ENCODE assay signal across 9 mouse cellular contexts in the genomic region with DNA sequence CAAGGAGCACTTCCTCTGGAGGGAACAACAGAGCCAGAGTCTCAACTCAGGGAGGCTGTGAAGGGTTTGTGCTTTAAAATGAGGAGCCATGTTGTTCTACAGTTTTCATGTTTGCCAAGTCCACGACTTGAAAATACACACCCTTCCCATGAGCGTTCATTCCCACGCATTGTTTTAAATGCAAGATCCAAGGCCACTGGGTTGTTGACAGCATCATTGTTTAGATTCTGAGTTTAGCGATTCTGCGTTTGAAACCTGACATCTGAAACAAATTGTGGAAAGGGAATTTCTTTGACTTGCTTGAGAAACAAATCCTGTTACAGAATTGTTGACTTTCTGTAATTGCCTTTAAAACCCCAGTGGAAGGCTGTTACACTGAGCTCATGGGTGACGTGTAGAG.
A peak's percentile ranks its signal among the peaks of the same experiment; 100 is the strongest.
DNase-seq lines count a peak whose midpoint lies in the region; ATAC-seq and TF ChIP-seq lines count a peak whose summit lies in the region.
"Had no signal": no experiment of that assay in that cellular context is flagged by ENCODE, and none has a peak within 500 bp of the region (broad histone marks: within the 10 kb centered on the region; RNA-seq: fewer than 3 reads in every experiment).

No protein-coding gene starts in this region.

- no peak; the same call in 1 of the 2 replicates for ATAC-seq in lung, embryonic 16.5 days (ENCODE audit: low read depth)
- ATAC-seq in forebrain, postnatal 0 days = no peak; the same call in 1 of the 2 replicates
- no peak for ATAC-seq in limb, embryonic 13.5 days (ENCODE audit: low FRiP score, low read depth)

- H3K27ac ChIP-seq in lung, embryonic 16.5 days (ENCODE audit: low read length) = peak overlapping the region; percentile 88
- peak overlapping the region; percentile 73 for H3K27ac ChIP-seq in forebrain, postnatal 0 days (ENCODE audit: low read depth, low read length)
- peak overlapping the region; percentile 97 for H3K27ac ChIP-seq in limb, embryonic 13.5 days

- H3K9me3 ChIP-seq in lung, embryonic 16.5 days (ENCODE audit: control insufficient read depth, low read length) = no peaks in the 10 kb centered on the region
- no peaks in the 10 kb centered on the region for H3K9me3 ChIP-seq in forebrain, postnatal 0 days (ENCODE audit: low read length)
- no peaks in the 10 kb centered on the region for H3K9me3 ChIP-seq in limb, embryonic 13.5 days

- DNase-seq in lung, adult 18-20 months = no peak
- peak; percentile 39 for DNase-seq in forebrain, postnatal 0 days
- no peak for DNase-seq in natural killer cell, adult 2 months (ENCODE audit: low spot score in 2 of 2)
- no peak for DNase-seq in spleen, postnatal 4 days (ENCODE audit: low spot score in 2 of 2)
- no peak for DNase-seq in thymus, postnatal 36 days
- DNase-seq: adrenal gland, adult 2 months; thymus, postnatal 4 days had no signal

- 31% methylated on average over 6 of the region's 6 CpGs for WGBS in lung, embryonic 16.5 days
- 19% methylated on average over 6 of the region's 6 CpGs for WGBS in forebrain, postnatal 0 days
- 38% methylated on average over 6 of the region's 6 CpGs for WGBS in limb, embryonic 13.5 days

- TF ChIP-seq CTCF in forebrain, postnatal 0 days (IDR thresholded peaks at IDR 0.05; ENCODE audit: low read depth) = no peak

- H3K4me1 ChIP-seq in lung, embryonic 16.5 days (replicated peaks; ENCODE audit: control insufficient read depth, insufficient read depth, low read length) = peaks cover 15% of the 10 kb centered on the region
- peaks cover 9% of the 10 kb centered on the region for H3K4me1 ChIP-seq in forebrain, postnatal 0 days (ENCODE audit: insufficient read depth)
- peaks cover 50% of the 10 kb centered on the region for H3K4me1 ChIP-seq in limb, embryonic 13.5 days

- H3K4me2 ChIP-seq in lung, embryonic 16.5 days (ENCODE audit: low read depth, low read length) = no peak overlapping the region
- no peak overlapping the region for H3K4me2 ChIP-seq in forebrain, postnatal 0 days (ENCODE audit: low read depth)
- peak overlapping the region; percentile 55 for H3K4me2 ChIP-seq in limb, embryonic 13.5 days (replicated peaks)

- no peak overlapping the region for H3K9ac ChIP-seq in lung, embryonic 16.5 days (ENCODE audit: low read length)
- H3K9ac ChIP-seq in forebrain, postnatal 0 days = no peak overlapping the region
- H3K9ac ChIP-seq in limb, embryonic 13.5 days = no peak overlapping the region; the same call in 1 of the 2 replicates

- H3K4me3 ChIP-seq in lung, embryonic 16.5 days (ENCODE audit: low read length) = no peak overlapping the region
- H3K4me3 ChIP-seq in forebrain, postnatal 0 days (ENCODE audit: low read depth, low read length) = no peak overlapping the region
- H3K4me3 ChIP-seq in limb, embryonic 13.5 days = peak overlapping the region; percentile 20; the same call in 1 of the 2 replicates

- no peaks in the 10 kb centered on the region for H3K27me3 ChIP-seq in lung, embryonic 16.5 days (ENCODE audit: control insufficient read depth, insufficient read depth, low read depth, low read length)
- H3K27me3 ChIP-seq in forebrain, postnatal 0 days (ENCODE audit: insufficient read depth, low read length) = no peaks in the 10 kb centered on the region
- H3K27me3 ChIP-seq in limb, embryonic 13.5 days = no peaks in the 10 kb centered on the region

- no peaks in the 10 kb centered on the region for H3K36me3 ChIP-seq in lung, embryonic 16.5 days (ENCODE audit: control insufficient read depth, insufficient read depth, low read length)
- H3K36me3 ChIP-seq in forebrain, postnatal 0 days (ENCODE audit: insufficient read depth) = no peaks in the 10 kb centered on the region
- H3K36me3 ChIP-seq in limb, embryonic 13.5 days = no peaks in the 10 kb centered on the region
